Mouse (Mus musculus): Measurements from ENCODE around the gene Nr2c2ap. TPM values are rescaled to one million over a fixed set of nuclear protein-coding genes. Genes with fewer than 3 reads are reported as not detected.

Gene Nr2c2ap
- total and polyA plus RNA-seq, 3 experiments, result 5.5 to 7.6 (median 7.0) TPM

DNA sequence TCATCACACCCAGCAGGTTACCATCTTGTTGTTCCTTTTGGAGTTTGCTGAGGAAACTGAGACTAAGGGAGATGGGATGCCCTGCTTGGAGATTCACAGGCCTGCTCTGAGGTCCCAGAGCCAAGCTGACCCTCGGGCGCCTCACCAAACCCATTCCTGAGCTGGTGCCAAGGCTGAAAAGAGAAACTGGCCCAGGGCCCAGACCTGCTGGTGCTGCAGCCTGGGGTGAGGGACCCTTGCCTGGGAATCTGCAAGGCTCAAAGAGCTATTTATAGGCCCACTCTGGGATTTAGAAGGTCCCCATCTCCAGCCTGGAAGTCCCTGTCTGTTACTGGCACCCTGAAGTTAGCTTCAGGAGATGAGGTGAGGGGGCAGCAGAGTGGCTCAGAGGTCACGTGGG lies 2.7 kb upstream of the Nr2c2ap start:
- no peak overlapping the region for H3K9ac ChIP-seq (ENCODE audit: low read depth, low read length)
- peaks cover 9% of the 10 kb centered on the region for H3K4me1 ChIP-seq (ENCODE audit: control insufficient read depth, insufficient read depth, low read length)
- WGBS, result 55% methylated on average over 3 of the region's 3 CpGs
- no peaks in the 10 kb centered on the region for H3K79me2 ChIP-seq (replicated peaks; ENCODE audit: control insufficient read depth, insufficient read depth, low read length)
- H3K27me3 ChIP-seq (ENCODE audit: control insufficient read depth, insufficient read depth, low read length), result no peaks in the 10 kb centered on the region
- intact Hi-C loops (cut with DNase I), result no loop called here
- peak; percentile 76 to 84 for DNase-seq
- H3K36me3 ChIP-seq (ENCODE audit: control insufficient read depth, insufficient read depth, low read length), result no peaks in the 10 kb centered on the region
- TF ChIP-seq CTCF (IDR thresholded peaks at IDR 0.05), result no peak
- no peak for TF ChIP-seq EP300 (IDR thresholded peaks at IDR 0.05; ENCODE audit: insufficient read depth, low read depth, low read length)
- no peak for TF ChIP-seq POLR2A (IDR thresholded peaks at IDR 0.05; ENCODE audit: insufficient read depth, low read depth, low read length)
- H3K27ac ChIP-seq, result peak overlapping the region; percentile 68
- no peak overlapping the region for H3K4me3 ChIP-seq

DNA sequence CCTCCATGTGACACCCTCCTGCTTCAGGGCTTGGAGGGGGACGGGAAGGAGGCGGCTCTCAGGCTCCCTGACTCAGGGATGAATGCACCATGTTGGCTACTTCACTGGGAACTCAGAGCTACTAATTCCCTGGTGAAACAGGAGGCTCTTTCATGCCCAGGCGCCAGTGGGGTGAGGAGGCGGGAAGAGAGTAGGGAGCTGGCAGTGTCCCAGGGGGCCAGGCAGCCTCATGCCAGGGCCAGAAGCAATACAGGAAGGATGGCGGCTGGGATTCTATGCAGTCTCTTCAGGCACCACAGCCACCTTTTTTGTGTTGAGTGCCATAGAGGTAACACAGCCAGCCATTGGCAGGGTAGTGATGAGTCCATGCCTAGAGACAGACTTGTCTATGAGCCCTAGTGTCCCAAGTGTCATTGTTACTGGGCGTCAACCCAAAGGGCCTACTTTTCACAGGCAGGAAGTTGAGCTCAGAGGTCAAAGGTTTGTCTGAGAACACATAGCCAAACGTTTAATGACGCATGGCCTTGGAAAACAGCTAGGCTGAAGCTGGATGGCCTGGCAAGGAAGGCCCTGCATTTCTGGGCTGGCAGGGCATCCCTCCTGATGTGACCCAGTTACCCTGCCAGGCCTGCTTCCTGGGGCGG lies 1.7 kb upstream of the Nr2c2ap start:
- intact Hi-C loops (cut with DNase I), result no loop called here
- H3K4me1 ChIP-seq (ENCODE audit: control insufficient read depth, insufficient read depth, low read length), result peaks cover 9% of the 10 kb centered on the region
- TF ChIP-seq POLR2A (IDR thresholded peaks at IDR 0.05; ENCODE audit: insufficient read depth, low read depth, low read length) (no peak), CTCF (IDR thresholded peaks at IDR 0.05) (no peak), EP300 (IDR thresholded peaks at IDR 0.05; ENCODE audit: insufficient read depth, low read depth, low read length) (no peak)
- peak; percentile 40 to 58 for DNase-seq
- H3K79me2 ChIP-seq (replicated peaks; ENCODE audit: control insufficient read depth, insufficient read depth, low read length), result no peaks in the 10 kb centered on the region
- H3K9ac ChIP-seq (ENCODE audit: low read depth, low read length), result no peak overlapping the region
- H3K27ac ChIP-seq, result peak overlapping the region; percentile 68
- H3K36me3 ChIP-seq (ENCODE audit: control insufficient read depth, insufficient read depth, low read length), result no peaks in the 10 kb centered on the region
- H3K4me3 ChIP-seq, result no peak overlapping the region
- H3K27me3 ChIP-seq (ENCODE audit: control insufficient read depth, insufficient read depth, low read length), result no peaks in the 10 kb centered on the region
- 40% methylated on average over 9 of the region's 9 CpGs for WGBS

- TF ChIP-seq EP300 (IDR thresholded peaks at IDR 0.05; ENCODE audit: insufficient read depth, low read depth, low read length) (no peak), CTCF (IDR thresholded peaks at IDR 0.05) (no peak), POLR2A (IDR thresholded peaks at IDR 0.05; ENCODE audit: insufficient read depth, low read depth, low read length) (no peak)
- no peaks in the 10 kb centered on the region for H3K27me3 ChIP-seq (ENCODE audit: control insufficient read depth, insufficient read depth, low read length)
- H3K4me1 ChIP-seq (ENCODE audit: control insufficient read depth, insufficient read depth, low read length), result peaks cover 9% of the 10 kb centered on the region
- H3K79me2 ChIP-seq (replicated peaks; ENCODE audit: control insufficient read depth, insufficient read depth, low read length), result no peaks in the 10 kb centered on the region
- DNase-seq, result no peak
- no peak overlapping the region for H3K4me3 ChIP-seq
- intact Hi-C loops (cut with DNase I), result loop anchor here (5.0 kb wide), 1 partner anchor 133 kb away; the partner anchor contains the start of gene Gatad2a
- no peaks in the 10 kb centered on the region for H3K36me3 ChIP-seq (ENCODE audit: control insufficient read depth, insufficient read depth, low read length)
- no peak overlapping the region for H3K9ac ChIP-seq (ENCODE audit: low read depth, low read length)
- WGBS, result 88% methylated on average over 3 of the region's 3 CpGs
- peak overlapping the region; percentile 68 for H3K27ac ChIP-seq
These were observed 1.1 kb upstream of the Nr2c2ap start for GRCm38 (mm10) chr8:70130066-70130465.

DNA sequence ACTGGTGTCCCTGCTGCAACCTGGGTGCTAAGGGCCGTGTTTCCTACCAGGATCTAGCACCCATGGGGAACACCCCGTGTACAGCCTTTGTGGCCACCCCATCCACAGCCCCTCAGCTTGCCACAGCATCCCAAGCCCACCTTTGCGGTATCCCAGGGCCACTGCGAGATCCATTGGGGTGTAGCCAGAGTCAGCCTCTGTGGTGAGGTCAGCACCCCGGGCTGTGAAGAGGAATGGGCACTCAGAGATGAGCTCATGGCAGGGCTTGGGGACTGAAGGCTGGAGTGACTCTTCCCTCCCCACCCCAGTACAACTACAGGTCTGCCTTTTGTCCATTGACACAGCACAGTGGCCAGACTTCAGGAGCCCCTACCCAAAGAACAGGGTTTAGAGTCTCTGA lies 3.0 kb downstream of the Nr2c2ap start:
- no peak overlapping the region for H3K27ac ChIP-seq
- peaks cover 11% of the 10 kb centered on the region for H3K4me1 ChIP-seq (ENCODE audit: control insufficient read depth, insufficient read depth, low read length)
- no peak overlapping the region for H3K9ac ChIP-seq (ENCODE audit: low read depth, low read length)
- H3K4me3 ChIP-seq, result no peak overlapping the region
- H3K36me3 ChIP-seq (ENCODE audit: control insufficient read depth, insufficient read depth, low read length), result no peaks in the 10 kb centered on the region
- no peaks in the 10 kb centered on the region for H3K79me2 ChIP-seq (replicated peaks; ENCODE audit: control insufficient read depth, insufficient read depth, low read length)
- no peaks in the 10 kb centered on the region for H3K27me3 ChIP-seq (ENCODE audit: control insufficient read depth, insufficient read depth, low read length)
- 88% methylated on average over 5 of the region's 5 CpGs for WGBS
- intact Hi-C loops (cut with DNase I), result loop anchor here (5.0 kb wide), 1 partner anchor 137 kb away; the partner anchor contains the start of gene Gatad2a
- TF ChIP-seq POLR2A (IDR thresholded peaks at IDR 0.05; ENCODE audit: insufficient read depth, low read depth, low read length) (no peak), CTCF (IDR thresholded peaks at IDR 0.05) (no peak), EP300 (IDR thresholded peaks at IDR 0.05; ENCODE audit: insufficient read depth, low read depth, low read length) (no peak)
- no peak for DNase-seq

- Histone ChIP-seq H3K79me2 (replicated peaks; ENCODE audit: control insufficient read depth, insufficient read depth, low read length) (no peaks in the 10 kb centered on the region), H3K4me1 (ENCODE audit: control insufficient read depth, insufficient read depth, low read length) (peaks cover 7% of the 10 kb centered on the region), H3K27ac (no peak overlapping the region; the same call in 1 of the 2 replicates), H3K27me3 (ENCODE audit: control insufficient read depth, insufficient read depth, low read length) (no peaks in the 10 kb centered on the region), H3K4me3 (no peak overlapping the region), H3K9ac (ENCODE audit: low read depth, low read length) (no peak overlapping the region), H3K36me3 (ENCODE audit: control insufficient read depth, insufficient read depth, low read length) (no peaks in the 10 kb centered on the region)
- 68% methylated on average over 9 of the region's 9 CpGs for WGBS
- peak in 1 of 2 experiments; percentile 13 for DNase-seq
- intact Hi-C loops (cut with DNase I), result loop anchor here (5.0 kb wide), 1 partner anchor 138 kb away; the partner anchor contains the start of gene Gatad2a
- TF ChIP-seq EP300 (IDR thresholded peaks at IDR 0.05; ENCODE audit: insufficient read depth, low read depth, low read length) (no peak), POLR2A (IDR thresholded peaks at IDR 0.05; ENCODE audit: insufficient read depth, low read depth, low read length) (no peak), CTCF (IDR thresholded peaks at IDR 0.05) (no peak)
These were observed 3.8 kb downstream of the Nr2c2ap start for GRCm38 (mm10) chr8:70134931-70135330.

- no peak for DNase-seq
- no peaks in the 10 kb centered on the region for H3K36me3 ChIP-seq (ENCODE audit: control insufficient read depth, insufficient read depth, low read length)
- no peak overlapping the region for H3K4me3 ChIP-seq
- intact Hi-C loops (cut with DNase I), result no loop called here
- H3K79me2 ChIP-seq (replicated peaks; ENCODE audit: control insufficient read depth, insufficient read depth, low read length), result no peaks in the 10 kb centered on the region
- peaks cover 10% of the 10 kb centered on the region for H3K4me1 ChIP-seq (ENCODE audit: control insufficient read depth, insufficient read depth, low read length)
- no peaks in the 10 kb centered on the region for H3K27me3 ChIP-seq (ENCODE audit: control insufficient read depth, insufficient read depth, low read length)
- WGBS, result 87% methylated on average over 4 of the region's 4 CpGs
- TF ChIP-seq POLR2A (IDR thresholded peaks at IDR 0.05; ENCODE audit: insufficient read depth, low read depth, low read length), result no peak
- TF ChIP-seq EP300 (IDR thresholded peaks at IDR 0.05; ENCODE audit: insufficient read depth, low read depth, low read length), result no peak
- no peak for TF ChIP-seq CTCF (IDR thresholded peaks at IDR 0.05)
- no peak overlapping the region for H3K9ac ChIP-seq (ENCODE audit: low read depth, low read length)
- no peak overlapping the region for H3K27ac ChIP-seq
These were observed 5.5 kb downstream of the Nr2c2ap start for GRCm38 (mm10) chr8:70136591-70136990.
